Mouse (Mus musculus) lung, postnatal 10 days (tissue): ENCODE measurements around the gene Gm20695.
"Not testable (repeated sequence)": the region's sequence is repeated elsewhere in the genome, so short reads cannot be mapped to it uniquely, and the experiment has no call there.

Experiments used
- DNase-seq: peaks from one replicate; pipeline ENCODE4 v3.0.0; 2021

Gene Gm20695

DNA sequence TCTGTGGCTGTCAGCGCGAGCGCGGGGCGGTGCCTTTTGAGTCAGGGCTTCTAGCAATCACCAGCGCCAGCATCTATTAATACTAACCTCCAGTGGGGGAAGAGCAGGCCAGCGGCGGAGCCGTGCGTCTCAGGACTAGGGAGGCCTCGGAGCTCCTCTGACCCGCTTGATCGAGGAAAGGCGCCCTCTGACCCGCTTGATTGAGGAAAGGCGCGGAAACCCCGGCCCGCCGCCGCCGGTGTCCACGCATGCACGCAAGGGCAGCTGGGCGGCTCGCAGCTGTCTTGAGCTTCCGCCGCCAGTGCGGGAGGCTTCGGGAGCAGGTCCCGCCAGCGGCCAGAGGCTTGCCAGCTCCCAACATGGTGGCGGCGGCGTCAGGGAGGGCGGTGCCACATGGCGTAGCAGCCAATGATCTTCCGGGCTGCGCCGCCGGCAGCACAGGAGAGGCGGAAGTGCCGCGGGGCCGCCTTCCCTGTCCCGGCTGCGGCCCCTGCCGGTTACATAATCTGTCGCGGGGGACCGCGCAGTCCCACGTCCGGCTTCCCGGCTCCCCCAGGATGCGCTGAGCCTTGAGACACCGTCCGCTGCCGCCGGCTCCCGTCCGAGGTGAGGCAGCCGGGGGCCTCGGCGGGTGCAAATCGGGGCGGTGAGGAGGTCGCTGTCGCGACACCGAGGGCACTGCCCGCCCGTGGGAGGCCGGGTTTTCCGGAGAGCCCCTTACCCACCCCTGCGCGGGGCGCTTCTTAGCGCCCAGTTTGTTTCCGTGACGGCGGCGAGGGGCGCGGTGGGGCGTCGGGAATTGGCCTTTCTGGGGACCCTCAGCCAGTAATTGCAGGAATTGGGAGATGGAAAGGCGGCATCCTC lies at the start of gene Gm20695, which contains the start of gene Zfp597:
Gene Gm20695 (plus strand): TSS at position 448 of the 864 bp plus-strand sequence.
Gene Zfp597 (minus strand): TSS at position 361 of the 864 bp plus-strand sequence.
- DNase-seq = peak; percentile 96

DNA sequence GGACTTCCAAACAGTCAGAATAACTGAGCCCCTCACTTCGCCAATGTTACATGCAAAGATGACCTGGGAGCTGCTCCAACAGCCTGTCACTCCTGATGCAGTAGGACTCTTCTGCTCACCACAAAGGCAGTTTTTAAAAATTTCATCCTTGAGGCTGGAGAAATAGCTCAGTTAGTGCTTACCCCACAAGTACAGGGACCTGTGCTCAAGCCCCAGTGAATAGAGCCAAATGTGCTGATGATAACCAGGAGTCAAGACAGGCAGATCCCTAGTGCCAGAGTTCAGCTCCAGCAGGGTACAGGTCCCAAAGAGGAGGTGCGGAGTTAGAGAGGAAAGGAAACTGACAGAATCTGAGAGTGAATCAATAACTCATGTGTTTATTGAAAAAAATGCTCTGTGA lies 49.0 kb upstream of the Gm20695 start:
- no peak for DNase-seq

DNA sequence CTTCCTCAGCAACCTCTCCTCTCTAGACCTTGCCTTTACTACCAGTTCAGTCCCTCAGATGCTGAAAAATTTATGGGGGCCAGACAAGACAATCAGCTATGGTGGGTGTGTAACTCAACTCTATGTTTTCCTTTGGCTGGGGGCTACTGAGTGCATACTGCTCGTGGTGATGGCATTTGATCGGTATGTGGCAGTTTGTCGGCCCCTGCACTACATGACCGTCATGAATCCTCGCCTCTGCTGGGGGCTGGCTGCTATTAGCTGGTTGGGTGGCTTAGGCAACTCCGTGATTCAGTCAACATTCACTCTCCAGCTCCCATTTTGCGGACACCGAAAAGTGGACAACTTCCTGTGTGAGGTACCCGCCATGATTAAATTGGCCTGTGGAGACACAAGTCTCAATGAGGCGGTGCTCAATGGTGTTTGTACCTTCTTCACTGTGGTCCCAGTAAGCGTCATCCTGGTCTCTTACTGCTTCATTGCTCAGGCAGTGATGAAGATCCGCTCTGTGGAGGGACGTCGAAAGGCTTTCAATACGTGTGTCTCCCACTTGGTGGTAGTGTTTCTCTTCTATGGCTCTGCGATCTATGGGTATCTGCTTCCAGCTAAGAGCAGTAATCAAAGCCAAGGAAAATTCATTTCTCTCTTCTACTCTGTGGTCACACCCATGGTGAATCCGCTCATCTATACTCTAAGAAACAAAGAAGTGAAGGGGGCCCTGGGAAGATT lies 45.1 kb upstream of the Gm20695 start:
- DNase-seq = peak; percentile 43

DNA sequence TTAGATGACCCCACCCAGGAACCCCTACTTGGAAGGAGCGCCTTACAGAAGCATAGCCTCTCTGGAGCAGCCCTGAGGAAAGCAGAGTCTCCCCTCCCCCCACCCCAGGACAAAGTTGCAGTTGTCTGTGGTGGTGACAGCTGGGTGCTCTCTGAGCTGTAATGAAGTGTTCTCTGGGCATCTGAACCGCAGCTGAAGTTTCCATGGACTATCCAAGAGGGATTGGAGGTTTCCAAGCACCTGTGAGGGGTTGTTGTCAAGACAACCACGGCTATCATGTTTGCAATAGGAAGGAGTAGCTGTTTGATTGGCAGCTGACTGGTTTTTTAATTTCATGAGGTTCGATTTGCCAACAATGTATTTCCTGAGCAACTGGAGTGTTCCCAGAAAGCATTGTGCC lies 41.5 kb upstream of the Gm20695 start:
- no peak for DNase-seq

DNA sequence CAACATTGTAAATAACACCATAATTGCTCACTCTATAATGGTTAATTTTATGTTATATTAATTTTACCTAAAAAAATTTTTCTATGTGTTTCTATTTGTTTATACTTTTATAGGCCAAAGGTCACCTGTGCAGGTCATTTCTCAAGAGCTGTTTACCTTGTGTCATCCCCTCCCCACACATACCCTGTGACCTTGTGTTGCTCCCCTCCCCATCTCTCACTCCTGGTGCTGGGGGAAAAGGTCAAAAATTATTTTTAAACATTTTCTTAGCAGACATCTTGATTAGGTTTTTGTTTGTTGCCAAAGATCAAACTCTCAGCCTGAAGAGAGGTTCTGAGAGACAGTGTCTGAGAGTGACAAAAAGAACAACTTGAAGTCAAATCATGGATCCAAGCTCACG lies 40.7 kb upstream of the Gm20695 start:
- DNase-seq = no peak

DNA sequence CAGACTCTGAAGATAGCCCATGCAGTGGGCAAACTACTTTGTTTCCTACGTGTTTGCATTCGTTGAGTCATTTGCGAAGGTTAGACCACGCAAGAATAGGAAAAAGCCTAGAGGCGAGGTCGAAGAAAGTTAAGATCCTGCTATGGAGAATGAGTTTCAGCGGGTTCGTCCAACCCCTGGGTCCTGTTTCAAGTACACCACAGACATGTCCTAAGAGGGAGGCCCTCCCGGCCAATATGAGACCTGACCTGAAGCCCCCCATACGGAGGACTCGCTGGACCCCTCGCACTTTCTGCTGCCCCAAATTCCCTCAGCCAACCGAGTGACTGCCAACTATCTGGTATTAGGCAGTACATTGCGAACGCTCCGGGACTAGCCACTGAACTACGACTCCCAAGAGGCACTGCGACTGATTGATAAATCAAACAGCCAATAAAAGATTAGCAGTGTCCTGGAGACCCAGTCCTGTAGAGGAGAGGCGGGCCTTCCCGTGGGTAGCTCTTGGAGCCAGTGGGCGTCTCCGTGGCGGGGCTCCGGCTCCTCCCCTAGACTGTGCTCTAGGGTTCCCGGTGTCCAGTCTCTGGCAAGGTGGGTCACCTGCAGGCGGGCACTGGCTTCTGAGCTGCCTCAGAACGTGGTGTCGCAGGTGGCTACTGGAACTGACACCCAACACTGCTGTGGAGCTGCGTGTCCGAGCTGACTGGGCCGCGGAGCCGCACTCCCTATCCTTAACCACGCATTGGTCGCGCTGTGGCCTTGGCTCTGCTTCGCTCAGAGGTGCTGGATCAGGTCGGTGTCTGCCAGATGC lies 37.5 kb upstream of the Gm20695 start, which contains the start of gene Zfp174:
Gene Zfp174 (plus strand): TSS at position 558 of the 808 bp plus-strand sequence.
- DNase-seq = peak; percentile 97

DNA sequence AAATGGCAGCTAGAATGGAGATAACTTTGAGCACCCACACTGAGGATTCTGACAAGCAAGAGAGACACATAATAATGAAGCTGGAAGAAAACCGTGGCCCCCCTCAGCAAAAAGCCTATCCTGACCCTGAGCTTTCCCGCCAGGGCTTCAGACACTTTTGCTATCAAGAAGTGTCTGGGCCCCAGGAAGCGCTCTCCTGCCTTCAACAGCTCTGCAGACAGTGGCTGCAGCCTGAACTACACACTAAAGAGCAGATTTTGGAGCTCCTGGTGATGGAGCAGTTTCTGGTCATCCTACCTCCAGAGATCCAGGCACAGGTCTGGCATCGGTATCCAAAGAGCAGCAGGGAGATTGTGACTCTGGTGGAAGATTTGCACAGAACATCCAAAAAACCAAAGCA lies 36.6 kb upstream of the Gm20695 start:
- DNase-seq = no peak

DNA sequence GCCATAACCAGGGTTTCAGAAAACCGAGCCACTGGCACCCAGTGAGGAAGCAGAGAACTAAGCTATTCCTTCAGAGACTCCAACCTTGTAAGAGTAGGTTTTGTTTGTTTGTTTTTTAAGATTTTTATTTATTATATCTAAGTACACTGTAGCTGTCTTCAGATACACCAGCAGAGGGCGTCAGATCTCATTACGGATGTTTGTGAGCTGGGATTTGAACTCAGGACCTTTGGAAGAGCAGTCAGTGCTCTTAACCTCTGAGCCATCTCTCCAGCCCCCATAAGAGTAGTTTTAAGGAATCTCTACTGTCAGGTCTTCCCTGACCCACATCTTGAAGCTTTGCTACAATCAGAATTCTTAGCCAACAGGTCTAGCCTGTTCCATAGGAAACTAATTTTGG lies 36.0 kb upstream of the Gm20695 start:
- no peak for DNase-seq

DNA sequence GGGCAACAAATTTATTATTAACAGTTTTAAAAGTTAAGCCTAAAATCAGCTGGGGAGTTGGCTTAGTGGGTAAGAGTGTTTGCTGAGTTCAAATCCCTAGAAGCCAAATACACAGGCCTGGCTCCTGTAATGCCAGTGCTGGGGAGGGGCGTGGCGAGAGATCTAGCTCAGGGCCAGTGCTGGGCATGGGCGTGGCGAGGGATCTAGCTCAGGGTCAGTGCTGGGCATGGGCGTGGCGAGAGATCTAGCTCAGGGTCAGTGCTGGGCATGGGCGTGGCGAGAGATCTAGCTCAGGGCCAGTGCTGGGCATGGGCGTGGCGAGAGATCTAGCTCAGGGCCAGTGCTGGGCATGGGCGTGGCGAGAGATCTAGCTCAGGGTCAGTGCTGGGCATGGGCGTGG lies 33.1 kb upstream of the Gm20695 start:
- not testable (repeated sequence) for DNase-seq

DNA sequence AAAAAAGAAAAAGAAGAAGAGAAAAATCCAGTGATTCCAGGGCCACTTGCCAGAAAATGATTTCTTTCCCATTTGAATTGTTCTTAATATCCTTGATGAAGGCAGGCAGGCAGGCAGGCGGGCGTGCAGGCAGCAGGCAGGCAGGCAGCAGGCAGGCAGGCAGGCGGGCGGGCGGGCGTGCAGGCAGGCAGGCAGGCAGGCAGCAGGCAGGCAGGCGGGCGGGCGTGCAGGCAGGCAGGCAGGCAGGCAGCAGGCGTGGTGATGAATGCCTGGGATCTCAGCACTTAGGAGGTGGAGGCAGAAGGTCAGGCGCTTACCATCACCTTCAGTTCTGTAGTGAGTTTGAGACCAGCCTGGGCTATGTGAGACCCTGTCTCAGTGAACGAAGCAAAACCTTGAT lies 31.9 kb upstream of the Gm20695 start:
- no peak for DNase-seq

DNA sequence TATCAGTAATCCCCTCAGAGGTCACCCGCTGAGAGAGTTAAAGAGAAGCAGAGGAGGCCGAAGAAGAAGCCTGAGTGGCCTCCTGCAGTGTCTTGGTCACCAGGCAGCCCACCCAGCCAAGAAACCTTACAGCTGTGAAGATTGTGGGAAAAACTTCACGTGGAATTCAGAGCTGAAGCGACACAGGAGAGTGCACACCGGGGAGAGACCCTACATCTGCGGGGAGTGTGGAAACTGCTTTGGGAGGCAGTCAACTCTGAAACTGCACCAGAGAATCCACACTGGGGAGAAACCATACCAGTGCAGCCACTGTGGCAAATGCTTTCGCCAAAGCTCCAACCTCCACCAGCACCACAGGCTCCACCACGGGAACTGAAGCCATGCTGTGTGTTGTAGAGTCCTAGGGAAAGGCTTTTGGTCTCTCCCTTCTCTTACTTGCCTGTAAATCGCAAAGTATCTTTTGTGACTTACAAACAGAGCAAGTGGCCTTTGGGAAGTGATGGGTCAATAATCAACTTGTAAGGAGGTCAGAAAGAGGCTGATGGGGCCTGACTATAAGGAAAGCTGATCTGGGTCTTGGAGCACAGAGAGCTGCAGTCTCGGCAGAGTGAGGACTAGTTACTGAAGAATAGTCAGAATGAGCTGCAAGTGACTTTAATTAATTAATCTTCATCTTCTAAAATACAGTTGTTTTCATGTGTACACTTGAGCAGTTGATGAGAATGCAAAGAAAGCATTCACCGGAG lies 29.8 kb upstream of the Gm20695 start:
- DNase-seq = no peak

DNA sequence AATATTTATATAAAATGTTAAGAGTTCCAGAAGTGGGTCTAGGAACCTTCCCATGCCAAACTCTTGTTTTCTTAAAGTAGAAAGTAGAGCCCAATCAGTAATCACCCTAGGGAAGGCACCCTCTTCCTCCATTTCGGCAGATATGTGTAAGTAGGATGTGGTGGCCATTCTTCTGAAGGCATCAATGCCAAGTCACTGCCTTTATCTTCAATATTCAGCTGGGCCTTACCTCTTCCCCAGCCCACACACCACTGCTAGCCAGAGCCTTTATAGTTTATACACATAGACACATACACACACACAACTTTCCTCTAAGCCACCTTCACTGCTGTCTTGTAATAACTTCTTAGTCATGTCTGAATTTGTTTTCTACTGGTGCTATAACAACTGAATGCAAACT lies 28.7 kb upstream of the Gm20695 start:
- no peak for DNase-seq

DNA sequence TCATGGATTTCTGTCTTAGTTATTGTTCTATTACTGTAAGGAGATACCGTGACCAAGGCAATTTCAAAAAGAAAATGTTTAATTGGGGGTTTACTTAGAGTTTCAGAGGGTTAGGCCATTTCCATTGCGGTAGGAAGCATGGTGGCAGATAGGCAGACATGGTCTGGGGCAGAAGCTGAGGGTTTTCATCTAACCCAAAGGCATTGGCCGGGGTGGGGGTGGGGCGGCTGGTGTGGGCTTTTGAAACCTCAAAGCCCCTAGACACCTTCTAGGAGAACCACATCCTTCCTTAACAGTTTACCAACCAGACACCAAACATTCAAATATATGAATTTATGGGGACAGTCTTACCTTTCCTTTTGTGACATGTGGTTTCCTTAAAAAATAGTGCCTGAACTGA lies 25.2 kb upstream of the Gm20695 start:
- no peak for DNase-seq

DNA sequence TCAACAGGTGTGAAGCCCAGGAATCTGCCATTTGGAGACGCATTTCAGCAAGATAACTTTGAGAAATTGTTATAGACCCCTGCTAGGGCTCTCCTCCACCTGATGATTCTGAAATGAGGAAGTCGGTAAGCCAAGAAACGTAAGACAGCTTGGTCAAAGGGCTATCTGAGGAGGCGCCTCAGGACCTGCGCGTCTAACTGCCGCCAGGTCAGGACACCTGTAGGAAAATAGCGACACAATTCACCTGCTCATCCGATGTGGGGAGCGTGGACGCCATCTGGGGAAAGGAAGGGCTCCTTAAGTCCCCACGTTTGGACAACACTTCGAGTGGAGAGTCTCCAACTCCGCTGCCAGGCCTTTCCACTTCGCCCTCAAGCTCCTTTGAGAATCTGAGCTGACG lies 12.6 kb upstream of the Gm20695 start:
- no peak for DNase-seq

DNA sequence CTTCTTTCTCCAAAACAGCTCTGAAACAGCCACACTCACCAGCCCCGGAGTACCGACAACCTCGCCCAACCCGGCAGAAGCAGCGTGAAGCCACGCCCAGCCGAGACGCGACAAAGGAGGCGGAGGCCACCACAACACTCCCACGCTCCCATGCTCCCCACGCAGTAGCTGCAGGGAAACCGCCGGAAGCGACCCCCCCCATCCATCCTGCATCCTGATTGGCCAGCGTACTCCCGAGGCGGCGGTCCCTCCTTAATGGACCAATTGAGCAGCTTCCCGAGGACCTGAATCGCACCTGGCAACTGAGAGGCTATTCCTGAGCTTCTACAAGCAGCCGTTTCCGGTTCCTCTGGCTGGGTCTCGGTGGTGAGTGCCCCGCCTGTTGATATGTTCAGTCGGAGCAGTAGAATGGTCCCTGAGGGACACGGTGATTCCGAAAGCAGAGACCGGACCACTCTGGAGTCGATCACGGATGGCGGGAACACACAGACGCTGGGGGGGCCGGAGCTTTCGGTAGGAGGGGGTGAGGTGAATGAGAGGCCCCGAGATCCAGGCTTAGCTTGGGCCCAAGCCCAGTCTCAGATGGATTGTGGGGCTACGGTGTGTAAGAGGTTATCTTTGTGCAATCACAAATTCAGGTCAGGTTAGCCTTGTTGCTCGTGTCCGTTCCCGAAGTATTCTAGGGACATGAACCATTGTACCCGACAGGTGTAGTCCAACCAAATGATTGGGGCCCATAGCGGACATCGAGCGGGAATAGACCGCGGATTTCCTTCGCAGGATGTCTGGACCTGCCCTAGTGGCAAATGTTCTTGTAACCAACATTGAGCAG lies 12.0 kb upstream of the Gm20695 start, which contains the start of gene Naa60:
Gene Naa60 (plus strand): TSS at position 160 of the 832 bp plus-strand sequence.
- DNase-seq = peak; percentile 96

DNA sequence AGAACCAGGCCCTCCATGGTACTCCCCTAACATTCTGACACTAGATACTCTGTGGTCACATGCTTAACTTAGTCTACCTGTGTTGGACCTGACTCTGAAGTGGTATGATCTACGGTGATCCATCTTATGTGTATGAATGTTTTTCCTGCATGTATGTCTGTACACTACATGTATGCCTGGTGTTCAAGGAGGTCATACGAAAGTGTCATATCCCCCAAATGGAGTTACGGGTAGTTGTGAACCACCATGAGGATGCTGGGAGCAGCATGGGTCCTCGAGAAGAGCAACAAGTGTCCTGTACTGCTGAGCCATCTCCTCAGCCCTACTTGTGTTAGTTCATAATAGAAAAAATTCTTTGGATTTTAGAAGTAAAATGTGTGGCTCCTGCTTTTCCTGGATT lies 8.1 kb upstream of the Gm20695 start:
- no peak for DNase-seq

DNA sequence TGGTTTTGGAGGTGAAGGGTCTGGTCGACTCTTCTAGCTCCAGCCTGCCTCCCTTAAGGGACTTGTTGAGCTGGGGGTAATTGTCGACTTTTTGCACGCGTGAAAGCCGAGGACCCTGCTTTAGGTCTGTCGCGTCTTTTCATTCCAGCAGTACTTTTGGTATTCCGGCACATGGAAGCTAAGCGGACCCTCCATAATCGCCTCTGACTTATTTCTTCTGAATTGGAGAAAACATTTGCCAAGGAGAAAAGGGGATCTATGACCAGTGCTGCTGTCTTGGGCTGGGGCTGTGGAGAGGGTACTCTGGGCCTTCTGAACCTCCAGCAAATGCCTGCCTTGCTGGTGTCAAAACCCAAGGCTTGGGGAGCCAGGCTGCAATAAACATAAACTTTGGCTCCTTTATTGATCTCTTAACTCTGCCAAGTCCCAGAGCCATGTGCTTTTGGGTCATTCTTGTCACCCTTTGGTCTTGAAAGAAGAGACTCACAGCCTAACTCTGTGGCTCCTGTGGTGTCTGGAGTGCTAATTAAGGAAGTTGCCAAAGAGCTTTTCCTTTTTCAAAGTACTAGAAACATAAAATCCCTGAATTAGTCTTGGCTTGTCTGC lies 720 bp downstream of the Gm20695 start:
- no peak for DNase-seq

DNA sequence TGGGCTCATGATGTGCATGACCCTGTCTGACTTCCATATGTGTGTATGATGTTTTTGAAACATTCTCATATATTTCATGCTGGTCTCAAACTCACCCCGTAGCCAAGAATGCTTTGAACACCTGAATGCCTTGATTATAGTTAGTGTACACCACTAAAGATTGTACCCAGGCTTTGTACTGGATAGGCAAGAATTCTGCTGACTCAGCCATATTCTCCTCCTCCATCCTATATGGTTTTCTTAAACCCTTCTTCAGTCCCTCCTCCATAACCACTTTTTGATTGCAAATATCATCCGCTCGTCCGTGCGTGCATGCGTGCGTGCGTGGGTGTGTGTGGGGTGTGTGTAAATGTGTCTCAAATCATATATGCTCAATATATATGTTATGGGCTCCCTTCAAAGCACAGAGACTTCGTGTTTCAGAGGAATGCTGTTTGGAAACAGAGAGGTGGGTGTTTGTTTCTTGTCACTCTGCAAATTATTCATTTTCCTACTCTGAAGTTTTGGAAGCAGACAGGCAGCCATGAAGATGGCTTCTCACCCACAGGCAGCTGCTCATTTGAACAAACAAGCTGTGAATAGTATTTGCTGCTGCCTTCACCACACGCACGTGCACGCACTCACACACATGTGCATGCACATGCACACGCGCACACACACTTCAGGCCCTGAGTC lies 7.3 kb downstream of the Gm20695 start:
- DNase-seq = no peak

DNA sequence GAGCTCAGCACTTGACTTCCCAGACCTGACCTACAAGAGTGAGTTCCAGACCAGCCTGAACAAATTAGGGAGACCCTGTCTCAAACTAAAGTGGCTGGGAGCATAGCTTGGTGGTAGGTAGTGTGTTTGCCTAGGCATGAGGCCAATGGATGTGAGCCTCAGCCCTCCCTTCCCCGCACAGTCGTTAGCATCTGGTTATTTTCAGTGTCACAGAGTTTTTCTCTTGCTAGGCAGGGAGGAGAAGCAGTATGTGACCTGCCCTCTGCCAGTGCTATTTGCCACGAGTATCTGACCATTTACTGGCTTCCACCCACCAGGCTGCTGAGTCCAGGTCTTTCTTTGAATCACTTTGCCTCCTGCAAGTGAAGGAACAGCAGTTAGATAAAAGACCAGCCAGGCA lies 9.3 kb downstream of the Gm20695 start:
- no peak for DNase-seq

DNA sequence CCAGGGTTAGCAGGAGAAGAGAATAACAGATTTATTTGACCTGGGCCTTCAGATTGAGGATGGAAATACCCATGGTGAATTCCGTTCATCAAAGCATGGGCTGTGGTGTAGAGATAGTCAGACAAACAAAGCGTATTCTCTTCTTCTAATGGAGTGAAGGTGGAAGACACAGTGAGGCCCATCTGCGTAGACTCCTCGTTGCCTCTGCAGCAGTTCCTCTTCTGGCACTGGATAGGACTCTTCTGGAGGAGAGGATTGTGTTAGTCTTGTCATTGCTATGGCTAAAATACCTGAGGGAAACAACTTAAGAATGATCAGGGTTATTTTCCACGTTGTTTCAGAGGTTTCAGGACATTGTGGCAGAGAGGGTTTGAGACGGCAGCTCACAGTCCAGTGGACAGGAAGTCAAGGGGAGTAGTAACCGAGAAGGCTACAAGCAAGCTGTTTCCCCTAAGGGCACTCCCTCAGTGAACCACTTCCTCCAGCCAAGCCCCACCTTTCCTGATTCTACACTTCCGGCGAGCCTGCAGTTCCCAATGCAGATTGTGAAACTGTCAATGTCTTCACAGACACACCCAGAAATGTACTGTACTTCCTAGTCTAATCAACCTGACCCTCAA lies 10.8 kb downstream of the Gm20695 start:
- peak; percentile 74 for DNase-seq
